Mouse (Mus musculus) Muller cell, postnatal 12 days (primary cell): ENCODE results near the gene N4bp3.

Experiments used
- DNase-seq: peaks from one replicate; pipeline ENCODE4 v3.0.0-alpha.2; 2015; ENCODE audit errors: inconsistent ontology term

Gene N4bp3

GRCm38 (mm10) chr11:51597553-51597952 lies 53.1 kb downstream of the N4bp3 start:
- no peak for DNase-seq

- no peak for DNase-seq
Measured at GRCm38 (mm10) chr11:51595459-51596083, 55.1 kb downstream of the N4bp3 start.

- DNase-seq = no peak
Measured at GRCm38 (mm10) chr11:51594715-51595350, 55.8 kb downstream of the N4bp3 start.

- DNase-seq = no peak
Measured at GRCm38 (mm10) chr11:51593849-51594248, 56.8 kb downstream of the N4bp3 start.

- DNase-seq = no peak
Measured at GRCm38 (mm10) chr11:51593368-51593767, 57.3 kb downstream of the N4bp3 start.
